Mouse (Mus musculus) intestine, postnatal 0 days (tissue): ENCODE measurements around the gene Mfsd8. TPM values are rescaled to one million over a fixed set of nuclear protein-coding genes. Genes with fewer than 3 reads are reported as not detected.
A peak's percentile ranks its signal among the peaks of the same experiment; 100 is the strongest.

Experiments
- ATAC-seq: fragments of 200-750 bp; cut with Nextera tagmentation; 2 replicates; pipeline ENCODE4 v1.8.0; 2017; ENCODE audit warnings: mild to moderate bottlenecking, moderate TSS enrichment, moderate library complexity
- H3K27ac ChIP-seq: fragments of 300-500 bp; sonication (generic); 2 replicates; pipeline ENCODE4 v1.5.1; 2014; ENCODE audit warnings: mild to moderate bottlenecking, low read depth, low read length, moderate library complexity
- H3K27me3 ChIP-seq: fragments of 300-500 bp; sonication (generic); replicated peaks from 2 replicates; pipeline ENCODE4 v1.6.1; 2014; ENCODE audit warnings: low read length, mixed read lengths; ENCODE audit not compliant: control insufficient read depth, insufficient read depth
- H3K36me3 ChIP-seq: fragments of 300-500 bp; sonication (generic); 2 replicates; pipeline ENCODE4 v1.6.1; 2014; ENCODE audit warnings: mild to moderate bottlenecking, moderate library complexity; ENCODE audit not compliant: control insufficient read depth, insufficient read depth
- H3K4me1 ChIP-seq: fragments of 300-500 bp; sonication (generic); replicated peaks from 2 replicates; pipeline ENCODE4 v1.6.1; 2014; ENCODE audit warnings: antibody characterized with exemption, low read length, mixed read lengths; ENCODE audit not compliant: control insufficient read depth, insufficient read depth
- H3K4me2 ChIP-seq: fragments of 300-500 bp; sonication (generic); replicated peaks from 2 replicates; pipeline ENCODE4 v1.6.1; 2014; ENCODE audit warnings: low read depth, mild to moderate bottlenecking, moderate library complexity
- H3K4me3 ChIP-seq: fragments of 300-500 bp; sonication (generic); 2 replicates; pipeline ENCODE4 v1.5.1; 2014; ENCODE audit warnings: low read depth, low read length
- H3K9ac ChIP-seq: fragments of 300-500 bp; sonication (generic); 2 replicates; pipeline ENCODE4 v1.6.1; 2014; ENCODE audit warnings: mild to moderate bottlenecking, low read depth, low read length
- H3K9me3 ChIP-seq: fragments of 300-500 bp; sonication (generic); 2 replicates; pipeline ENCODE4 v1.6.1; 2016; ENCODE audit warnings: mixed run types; ENCODE audit not compliant: control insufficient read depth
- CTCF ChIP-seq: sonication (generic); IDR thresholded peaks from 2 replicates; pipeline ENCODE4 v1.5.1; 2016; ENCODE audit warnings: low read depth, mild to moderate bottlenecking, control low read depth, antibody characterized with exemption, moderate library complexity
- WGBS: fragments of 180-500 bp; shearing (Covaris S2); extraction: QIAGEN DNeasy Blood & Tissue Kit; methylation state at CpG from one replicate; pipeline ENCODE4 v1.1.7; 2014; 5-methylcytosine and 5-hydroxymethylcytosine counted together
- polyA plus RNA-seq: library from polyadenylated mRNA; unstranded; fragments of >200 nt; fragmentation: Nextera tagmentation; extraction: Ambion mirVana; gene quantifications from 2 replicates; pipeline ENCODE4 v1.2.1, GENCODE M21; 2015

Gene Mfsd8
- polyA plus RNA-seq, 1 experiment from 2014 or later = 9.1 TPM

GRCm38 (mm10) chr3:40798500-40798899, 48.2 kb downstream of the Mfsd8 start:
- H3K4me3 ChIP-seq = no peak overlapping the region
- no peaks in the 10 kb centered on the region for H3K27me3 ChIP-seq
- ATAC-seq = no peak
- H3K9me3 ChIP-seq = no peaks in the 10 kb centered on the region
- no peaks in the 10 kb centered on the region for H3K4me1 ChIP-seq
- WGBS = 43% methylated on average over 7 of the region's 7 CpGs
- peak overlapping the region; percentile 98; the same call in 1 of the 2 replicates for H3K4me2 ChIP-seq
- no peak overlapping the region for H3K9ac ChIP-seq
- peak; percentile 81 for TF ChIP-seq CTCF
- H3K36me3 ChIP-seq = no peaks in the 10 kb centered on the region
- no peak overlapping the region for H3K27ac ChIP-seq

- no peak for TF ChIP-seq CTCF
- no peaks in the 10 kb centered on the region for H3K4me1 ChIP-seq
- no peak for ATAC-seq
- H3K9ac ChIP-seq = no peak overlapping the region
- H3K27me3 ChIP-seq = no peaks in the 10 kb centered on the region
- H3K9me3 ChIP-seq = no peaks in the 10 kb centered on the region
- H3K27ac ChIP-seq = no peak overlapping the region
- H3K4me3 ChIP-seq = no peak overlapping the region
- 68% methylated on average over 1 of the region's 1 CpGs for WGBS
- H3K4me2 ChIP-seq = no peak overlapping the region
- H3K36me3 ChIP-seq = no peaks in the 10 kb centered on the region
Measured at GRCm38 (mm10) chr3:40798054-40798453, 48.6 kb downstream of the Mfsd8 start.

- peak; percentile 12; the same call in 1 of the 2 replicates for TF ChIP-seq CTCF
Measured at GRCm38 (mm10) chr3:40793783-40794182, 52.9 kb downstream of the Mfsd8 start.

More at GRCm38 (mm10) chr3:40793783-40794182, 52.9 kb downstream of the Mfsd8 start:
- no peak overlapping the region for H3K9ac ChIP-seq
- H3K27ac ChIP-seq = no peak overlapping the region
- 89% methylated on average over 2 of the region's 2 CpGs for WGBS
- H3K27me3 ChIP-seq = no peaks in the 10 kb centered on the region
- H3K4me2 ChIP-seq = no peak overlapping the region
- no peaks in the 10 kb centered on the region for H3K9me3 ChIP-seq
- no peak for ATAC-seq
- H3K4me1 ChIP-seq = no peaks in the 10 kb centered on the region
- H3K4me3 ChIP-seq = no peak overlapping the region
- H3K36me3 ChIP-seq = 0 out of 2 replicates have a peak, but pooled peaks cover 4% of the 10 kb centered on the region

Other genes with a start within 250 kb of the Mfsd8 start
- gene Slc25a31, start 138.0 kb downstream of the Mfsd8 start, polyA plus RNA-seq = not detected in 2 replicates
- 8.4 and 9.2 TPM in 2 replicates for gene Hspa4l, start 102.4 kb downstream of the Mfsd8 start, polyA plus RNA-seq
- 9.1 and 10.9 TPM in 2 replicates for gene Plk4, start 46.9 kb downstream of the Mfsd8 start, polyA plus RNA-seq
- gene Abhd18, start 84 bp upstream of the Mfsd8 start, polyA plus RNA-seq = 10.3 and 11.9 TPM in 2 replicates
- 0.18 TPM in 2 replicates for gene 1700034I23Rik, start 55.7 kb upstream of the Mfsd8 start, polyA plus RNA-seq
- 24.9 and 33.0 TPM in 2 replicates for gene Larp1b, start 102.9 kb upstream of the Mfsd8 start, polyA plus RNA-seq
- 95.8 and 96.2 TPM in 2 replicates for gene Pgrmc2, start 236.2 kb upstream of the Mfsd8 start, polyA plus RNA-seq